Mouse (Mus musculus): ENCODE data around the gene Pde1c.

Gene Pde1c

GRCm38 (mm10) chr6:56458098-56458497, 110.8 kb downstream of the Pde1c start:
- no peak for DNase-seq (ENCODE audit: extremely low read depth, insufficient read length, low spot score)

- no peak for DNase-seq (ENCODE audit: extremely low read depth, insufficient read length, low spot score)
Observed at GRCm38 (mm10) chr6:56447917-56448316, 121.0 kb downstream of the Pde1c start.

- DNase-seq (ENCODE audit: extremely low read depth, insufficient read length, low spot score) = no peak
Observed at GRCm38 (mm10) chr6:56441501-56441900, 127.4 kb downstream of the Pde1c start.

DNA sequence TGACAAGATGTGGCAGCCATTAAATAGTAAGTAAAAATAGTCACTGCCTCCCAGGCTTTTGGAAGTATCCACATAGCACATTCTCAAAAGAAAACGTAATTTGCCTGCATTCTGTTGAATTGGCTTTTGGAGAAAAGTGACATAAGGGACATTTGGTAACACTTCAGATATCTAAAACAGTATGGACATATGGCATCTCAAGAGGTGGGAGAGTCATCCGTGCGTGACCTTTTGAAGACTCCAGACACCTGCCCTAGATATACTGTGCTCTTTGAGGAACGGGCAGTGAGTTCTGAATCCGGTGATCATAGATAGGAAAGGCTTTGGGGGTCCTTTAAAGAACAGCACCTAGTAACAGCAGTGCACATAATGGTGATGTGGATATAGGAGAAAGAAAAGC, 143.1 kb downstream of the Pde1c start:
- DNase-seq (ENCODE audit: extremely low read depth, insufficient read length, low spot score) = no peak

DNA sequence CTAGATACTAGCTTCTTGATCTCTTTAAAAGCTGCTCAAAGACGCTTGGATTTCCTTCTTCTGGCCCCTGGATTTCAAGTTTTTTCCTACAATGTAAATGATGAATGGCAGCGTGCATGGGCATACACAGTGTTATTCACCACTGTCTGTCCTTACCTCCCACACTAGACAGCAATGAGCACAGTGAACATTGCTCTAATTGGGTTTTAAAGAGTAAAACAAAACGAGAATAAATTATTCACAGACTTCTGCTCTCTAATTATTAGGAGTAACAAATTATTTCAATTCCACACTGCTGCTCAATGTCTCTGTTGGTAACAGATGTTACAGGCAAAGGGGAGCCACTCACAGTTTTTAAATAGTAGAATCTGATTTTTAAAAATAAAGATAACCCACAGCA, 146.0 kb downstream of the Pde1c start:
- no peak for DNase-seq (ENCODE audit: extremely low read depth, insufficient read length, low spot score)

DNA sequence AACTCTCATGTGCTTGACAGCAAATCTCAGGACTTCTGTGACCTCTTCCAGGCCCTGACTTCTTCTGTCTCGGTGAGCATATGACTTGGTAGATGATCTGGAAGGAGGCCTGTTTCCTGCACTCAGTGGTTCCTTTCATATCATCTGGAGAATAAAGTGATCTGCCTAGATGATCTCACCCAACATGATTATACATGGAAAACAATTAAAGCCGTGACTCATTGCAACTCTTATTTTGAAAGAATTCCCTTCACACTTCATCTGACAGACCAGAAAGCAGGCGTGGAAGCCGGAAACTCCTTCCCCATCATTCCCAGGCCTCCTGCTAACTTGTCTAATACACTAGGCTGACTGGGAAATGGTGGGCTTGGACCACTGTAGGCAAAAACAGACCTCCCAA, 152.7 kb downstream of the Pde1c start:
- no peak for DNase-seq (ENCODE audit: extremely low read depth, insufficient read length, low spot score)

DNA sequence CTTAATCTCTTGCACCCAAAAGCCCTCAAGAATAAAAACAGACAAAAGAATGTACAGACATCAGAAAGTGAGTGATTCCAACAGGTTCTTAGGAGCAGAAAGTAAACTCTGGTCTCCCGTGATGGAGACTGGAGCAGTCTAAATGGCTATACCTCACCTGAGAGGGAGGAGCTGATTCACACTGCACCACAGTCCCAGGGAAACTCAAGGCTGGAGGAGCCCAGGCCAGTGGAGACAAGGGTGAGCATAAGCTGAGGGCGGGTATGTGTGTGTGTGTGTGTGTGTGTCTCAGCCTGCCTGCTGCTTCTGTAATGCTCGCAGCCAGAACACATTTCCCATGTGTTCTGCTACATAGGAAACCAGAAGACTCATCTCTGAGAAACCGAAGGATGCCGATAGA, 179.7 kb downstream of the Pde1c start:
- no peak for DNase-seq (ENCODE audit: extremely low read depth, insufficient read length, low spot score)

DNA sequence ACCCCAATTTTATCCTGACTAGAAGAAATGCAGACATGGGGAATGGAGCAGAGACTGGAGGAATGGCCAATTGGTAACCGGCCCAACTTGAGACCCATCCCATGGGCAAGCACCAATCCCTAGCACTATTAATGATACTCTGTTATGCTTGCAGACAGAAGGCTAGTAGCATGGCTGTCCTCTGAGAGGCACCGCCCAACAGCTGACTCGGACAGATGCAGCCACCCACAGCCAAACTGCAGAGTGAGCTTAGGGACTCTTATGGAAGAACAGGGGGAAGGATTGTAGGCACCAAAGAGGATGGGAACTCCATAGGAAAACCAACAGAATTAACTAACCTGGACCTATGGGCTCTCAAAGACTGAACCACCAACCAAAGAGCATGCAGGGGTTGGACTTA, 192.5 kb downstream of the Pde1c start:
- no peak for DNase-seq (ENCODE audit: extremely low read depth, insufficient read length, low spot score)

DNA sequence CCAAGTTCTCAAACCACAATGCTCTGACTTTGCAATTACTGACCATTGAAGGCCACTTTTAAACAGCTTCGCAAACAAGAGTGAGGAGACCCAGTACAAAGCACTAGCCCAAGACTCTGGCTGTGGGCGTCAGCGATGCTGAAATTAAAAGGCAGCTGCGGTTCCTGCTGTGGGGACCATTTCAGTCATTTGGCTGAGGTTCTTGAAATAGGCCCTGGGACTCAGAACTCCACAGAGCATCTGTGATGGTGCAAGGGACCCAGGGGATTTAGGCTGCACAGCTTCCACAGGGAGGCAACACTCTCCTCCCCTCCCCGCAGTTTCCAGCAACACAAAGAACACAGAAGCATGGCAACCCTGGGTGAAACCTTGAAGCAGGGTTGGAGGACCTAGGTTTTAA, 194.7 kb downstream of the Pde1c start:
- no peak for DNase-seq (ENCODE audit: extremely low read depth, insufficient read length, low spot score)

- DNase-seq (ENCODE audit: extremely low read depth, insufficient read length, low spot score) = no peak
Observed at GRCm38 (mm10) chr6:56373753-56374152, 195.2 kb downstream of the Pde1c start.

- no peak for DNase-seq (ENCODE audit: extremely low read depth, insufficient read length, low spot score)
Observed at GRCm38 (mm10) chr6:56373046-56373751, 195.7 kb downstream of the Pde1c start.

GRCm38 (mm10) chr6:56369462-56369861, 199.4 kb downstream of the Pde1c start:
- DNase-seq (ENCODE audit: extremely low read depth, insufficient read length, low spot score) = no peak

DNA sequence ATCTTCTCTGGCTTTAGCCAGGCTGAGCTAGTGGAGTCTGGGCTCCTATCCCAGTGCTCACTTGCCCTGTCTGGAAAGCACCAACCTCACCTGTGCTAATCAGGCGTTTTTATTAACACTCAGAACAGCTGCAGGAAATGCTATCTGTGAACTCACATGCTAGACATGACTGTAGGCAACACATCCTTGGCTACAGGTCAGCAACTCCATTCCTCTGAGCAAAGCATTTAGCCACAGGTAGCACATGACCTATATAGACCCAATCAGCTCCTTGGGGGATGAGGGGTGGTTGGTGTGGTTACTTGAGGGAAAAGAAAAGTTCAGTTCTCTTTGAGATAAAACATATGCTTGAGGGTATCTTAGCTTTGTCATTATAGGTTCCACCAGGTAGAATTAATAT, 200.8 kb downstream of the Pde1c start:
- no peak for DNase-seq (ENCODE audit: extremely low read depth, insufficient read length, low spot score)

GRCm38 (mm10) chr6:56367257-56367656, 201.6 kb downstream of the Pde1c start:
- DNase-seq (ENCODE audit: extremely low read depth, insufficient read length, low spot score) = no peak

DNA sequence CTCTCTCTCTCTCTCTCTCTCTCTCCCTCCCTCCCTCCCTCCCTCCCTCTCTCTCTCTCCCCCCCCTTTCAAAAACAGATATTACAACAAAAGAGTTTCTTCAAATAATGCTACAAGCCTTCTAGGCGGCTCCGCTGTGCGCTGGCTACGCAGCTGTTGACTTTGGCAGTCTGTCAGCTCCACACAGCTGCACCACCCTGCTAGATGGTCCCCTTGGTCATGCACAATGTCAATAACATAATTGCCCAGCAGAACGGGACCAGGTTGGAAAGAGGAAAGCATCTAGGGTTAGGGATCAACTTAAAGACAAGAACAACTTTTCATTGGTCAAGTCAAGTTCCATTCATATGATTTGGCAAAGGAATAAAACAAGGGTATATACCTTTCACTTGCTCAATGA, 206.3 kb downstream of the Pde1c start:
- DNase-seq (ENCODE audit: extremely low read depth, insufficient read length, low spot score) = no peak

DNA sequence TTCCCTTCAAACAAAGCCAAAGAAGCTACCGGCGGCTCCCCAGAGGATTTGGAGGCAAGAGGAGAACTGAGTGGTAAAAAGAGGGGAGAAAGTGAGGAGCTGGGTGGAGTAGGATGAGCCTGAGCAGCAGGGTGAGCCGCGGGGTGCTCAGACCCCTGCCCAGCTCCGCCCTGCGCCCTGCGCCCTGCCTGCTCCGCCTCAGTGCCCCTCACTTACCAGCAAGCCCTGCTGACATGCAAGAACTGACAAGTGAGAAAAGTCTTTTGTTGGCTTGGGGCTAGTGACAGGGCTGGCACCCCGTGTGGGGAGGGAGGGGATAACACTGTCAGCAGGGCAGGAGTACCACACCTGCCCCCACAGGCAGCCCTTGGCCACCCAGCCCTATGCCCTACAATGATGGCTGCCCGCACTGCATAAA, 206.8 kb downstream of the Pde1c start:
- no peak for DNase-seq (ENCODE audit: extremely low read depth, insufficient read length, low spot score)

DNA sequence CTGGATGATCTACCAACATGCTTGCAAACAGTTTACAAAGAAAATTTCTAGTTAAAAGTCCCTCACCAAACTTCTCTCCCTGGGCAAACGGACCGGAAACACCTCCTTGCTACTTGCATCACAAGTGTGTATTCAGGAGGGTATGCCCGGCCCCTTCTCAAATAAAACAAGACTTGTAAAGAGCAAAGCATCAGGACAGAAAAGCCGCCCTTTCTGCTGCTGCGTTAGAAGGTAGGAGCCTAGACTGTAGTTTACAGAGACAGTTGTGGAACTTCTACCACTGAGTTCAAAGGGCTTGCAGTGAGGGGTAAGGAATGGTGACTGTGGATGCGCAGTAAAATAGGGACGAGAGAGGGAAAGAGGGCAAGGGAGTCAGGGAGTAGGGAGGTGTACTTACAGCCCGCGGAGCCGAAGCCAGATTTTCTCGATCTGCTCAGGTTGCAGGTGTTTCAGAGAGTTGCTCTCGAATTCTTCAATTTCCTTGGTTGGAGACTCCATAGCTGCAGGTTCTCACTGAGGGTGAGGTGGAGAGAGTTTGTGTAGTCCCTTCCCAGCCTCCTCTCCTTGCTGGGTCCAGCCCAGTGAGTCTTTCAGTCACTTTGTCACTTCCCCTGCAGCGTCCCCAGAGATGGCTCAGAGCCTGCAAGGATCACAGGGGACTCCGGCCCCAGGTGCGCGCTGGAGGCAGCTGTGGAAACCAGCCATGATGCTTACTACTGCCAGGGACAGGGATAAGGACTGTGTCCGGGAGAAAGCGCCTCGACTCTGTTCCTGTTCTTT, 207.4 kb downstream of the Pde1c start:
- no peak for DNase-seq (ENCODE audit: extremely low read depth, insufficient read length, low spot score)

DNA sequence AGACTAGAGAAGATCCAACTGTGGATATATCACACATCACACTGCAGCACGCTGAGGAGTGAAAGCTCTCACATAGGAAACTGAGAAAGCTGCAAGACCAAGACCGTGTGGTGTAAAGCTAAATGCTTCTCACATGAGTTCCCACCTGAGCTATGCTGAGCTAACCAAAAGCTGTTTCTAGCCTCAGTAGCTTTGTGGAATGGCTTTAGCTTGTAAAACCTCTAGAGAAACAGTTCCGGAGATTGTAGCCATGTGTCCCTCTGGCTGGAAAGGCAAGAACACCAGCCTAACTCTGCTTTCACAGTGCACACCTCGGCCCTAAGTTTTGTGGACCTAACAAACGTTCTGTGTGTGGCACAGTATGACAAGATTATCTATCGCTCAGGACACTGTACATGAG, 208.8 kb downstream of the Pde1c start:
- DNase-seq (ENCODE audit: extremely low read depth, insufficient read length, low spot score) = no peak

GRCm38 (mm10) chr6:56359126-56359525, 209.8 kb downstream of the Pde1c start:
- no peak for DNase-seq (ENCODE audit: extremely low read depth, insufficient read length, low spot score)

GRCm38 (mm10) chr6:56347207-56347606, 221.7 kb downstream of the Pde1c start:
- no peak for DNase-seq (ENCODE audit: extremely low read depth, insufficient read length, low spot score)

- no peak for DNase-seq (ENCODE audit: extremely low read depth, insufficient read length, low spot score)
Observed at GRCm38 (mm10) chr6:56345082-56345481, 223.8 kb downstream of the Pde1c start.

GRCm38 (mm10) chr6:56342005-56342404, 226.9 kb downstream of the Pde1c start:
- DNase-seq (ENCODE audit: extremely low read depth, insufficient read length, low spot score) = no peak
